Mouse (Mus musculus) myocyte (in vitro differentiated cells): ENCODE measurements at regions not wholly inside any gene's neighbourhood (a gene's known extent, or its start where the extent isn't known, plus 50 kb on each side); places are given as distances from the start of the nearest gene placed in this dataset.

ENCODE experiments used
- CEBPB ChIP-seq: IDR thresholded peaks from 2 replicates; pipeline ENCODE4 v1.6.1; 2011; ENCODE audit warnings: mild to moderate bottlenecking, moderate library complexity; ENCODE audit not compliant: poor library complexity, insufficient read depth, severe bottlenecking
- E2F4 ChIP-seq: IDR thresholded peaks from one replicate; pipeline ENCODE4 v1.6.1; 2011; ENCODE audit warnings: mild to moderate bottlenecking, control low read depth, moderate library complexity; ENCODE audit not compliant: insufficient read depth
- MAX ChIP-seq: IDR thresholded peaks from one replicate; pipeline ENCODE4 v1.6.1; 2011; ENCODE audit warnings: low read depth, mild to moderate bottlenecking, control low read depth
- MYOD1 ChIP-seq, 3 experiments: IDR thresholded peaks; one replicate each; pipeline ENCODE4 v1.6.1; 2011; ENCODE audit warnings: control low read depth in 2 of 3, low read depth in 2 of 3, mild to moderate bottlenecking in 2 of 3, moderate library complexity in 1 of 3; ENCODE audit not compliant: insufficient read length in 2 of 3, control insufficient read depth in 1 of 3
- MYOG ChIP-seq, 3 experiments: IDR thresholded peaks; one replicate each; pipeline ENCODE4 v1.6.1; 2011; ENCODE audit warnings: control low read depth in 2 of 3, low read depth in 2 of 3, mild to moderate bottlenecking in 2 of 3; ENCODE audit not compliant: insufficient read length in 2 of 3, control insufficient read depth in 1 of 3, insufficient read depth in 1 of 3
- POLR2A ChIP-seq: IDR thresholded peaks from one replicate; pipeline ENCODE4 v1.6.1; 2011; ENCODE audit warnings: low read depth, mild to moderate bottlenecking, control low read depth, moderate library complexity; ENCODE audit not compliant: insufficient read length
- POLR2AphosphoS2 ChIP-seq: IDR thresholded peaks from one replicate; pipeline ENCODE4 v1.6.1; 2011; ENCODE audit warnings: low read depth, control low read depth; ENCODE audit not compliant: insufficient read length
- SRF ChIP-seq: IDR thresholded peaks from one replicate; pipeline ENCODE4 v1.6.1; 2011; ENCODE audit warnings: low read depth; ENCODE audit not compliant: control insufficient read depth, insufficient read length
- TCF12 ChIP-seq: IDR thresholded peaks from one replicate; pipeline ENCODE4 v1.6.1; 2011; ENCODE audit warnings: mild to moderate bottlenecking, control low read depth; ENCODE audit not compliant: poor library complexity, insufficient read depth, severe bottlenecking
- TCF3 ChIP-seq: IDR thresholded peaks from one replicate; pipeline ENCODE4 v1.6.1; 2011; ENCODE audit warnings: low read depth, control low read depth; ENCODE audit not compliant: insufficient read length
- USF1 ChIP-seq: IDR thresholded peaks from one replicate; pipeline ENCODE4 v1.6.1; 2011; ENCODE audit warnings: low read depth, mild to moderate bottlenecking, control low read depth, moderate library complexity

DNA sequence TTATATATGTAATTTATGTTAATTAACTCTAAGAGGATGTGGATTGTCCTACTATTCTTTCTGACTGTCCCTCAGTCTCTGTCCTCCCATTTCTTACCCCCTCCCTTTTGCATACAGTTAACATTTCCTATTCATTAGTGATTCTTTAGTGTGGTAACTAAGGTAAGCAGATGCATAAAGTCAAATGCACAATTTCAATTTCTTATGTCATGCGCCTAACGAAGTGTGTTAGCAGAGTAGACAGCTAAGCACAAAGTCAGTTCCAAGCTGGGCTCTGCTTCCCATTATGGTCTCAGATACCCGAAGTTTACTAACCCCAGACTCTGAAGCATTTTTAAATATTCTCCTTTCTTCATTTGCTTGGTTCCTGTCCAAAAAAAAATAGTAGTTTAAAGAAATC lies 248.2 kb downstream of the Olfm4 start:
- TF ChIP-seq MYOD1 (IDR thresholded peaks at IDR 0.05; ENCODE audit: control insufficient read depth in 1 of 3, insufficient read length in 2 of 3, low read depth in 2 of 3) (no peak), SRF (no peak), POLR2A (no peak), POLR2AphosphoS2 (no peak), TCF12 (no peak), MYOG (IDR thresholded peaks at IDR 0.05; ENCODE audit: control insufficient read depth in 1 of 3, insufficient read depth in 1 of 3, insufficient read length in 2 of 3, low read depth in 2 of 3) (no peak), E2F4 (no peak), USF1 (no peak), TCF3 (no peak), CEBPB (no peak), MAX (no peak)
